Mouse (Mus musculus): ENCODE measurements around the gene Nt5c2.

GRCm38 (mm10) chr19:46926357-46926756 lies 88.6 kb downstream of the Nt5c2 start:
- TF ChIP-seq GATA1 (IDR thresholded peaks at IDR 0.05; ENCODE audit: borderline replicate concordance, low read length) (no peak), FLI1 (IDR thresholded peaks at IDR 0.05; ENCODE audit: low read length) (no peak)
